Mouse (Mus musculus) common myeloid progenitor, adult 5-6 weeks (primary cell): ENCODE data around the gene Abi1. TPM values are rescaled to one million over a fixed set of nuclear protein-coding genes. Genes with fewer than 3 reads are reported as not detected.
A peak's percentile ranks its signal among the peaks of the same experiment; 100 is the strongest.
"Not testable (repeated sequence)": the region's sequence is repeated elsewhere in the genome, so short reads cannot be mapped to it uniquely, and the experiment has no call there.

ENCODE experiments used
- ATAC-seq: replicated peaks from 2 replicates; pipeline ENCODE4 v1.8.0; 2016; ENCODE audit warnings: low read depth, mild to moderate bottlenecking, moderate TSS enrichment, inconsistent platforms; ENCODE audit not compliant: poor library complexity, severe bottlenecking
- total RNA-seq: library from RNA; stranded (forward); fragments of 200-1000, 187-1606 nt; gene quantifications from 2 replicates; pipeline ENCODE4 v1.2.3, GENCODE M21; 2017

Abi1 gene
- total RNA-seq, 1 experiment from 2014 or later = 106 TPM

DNA sequence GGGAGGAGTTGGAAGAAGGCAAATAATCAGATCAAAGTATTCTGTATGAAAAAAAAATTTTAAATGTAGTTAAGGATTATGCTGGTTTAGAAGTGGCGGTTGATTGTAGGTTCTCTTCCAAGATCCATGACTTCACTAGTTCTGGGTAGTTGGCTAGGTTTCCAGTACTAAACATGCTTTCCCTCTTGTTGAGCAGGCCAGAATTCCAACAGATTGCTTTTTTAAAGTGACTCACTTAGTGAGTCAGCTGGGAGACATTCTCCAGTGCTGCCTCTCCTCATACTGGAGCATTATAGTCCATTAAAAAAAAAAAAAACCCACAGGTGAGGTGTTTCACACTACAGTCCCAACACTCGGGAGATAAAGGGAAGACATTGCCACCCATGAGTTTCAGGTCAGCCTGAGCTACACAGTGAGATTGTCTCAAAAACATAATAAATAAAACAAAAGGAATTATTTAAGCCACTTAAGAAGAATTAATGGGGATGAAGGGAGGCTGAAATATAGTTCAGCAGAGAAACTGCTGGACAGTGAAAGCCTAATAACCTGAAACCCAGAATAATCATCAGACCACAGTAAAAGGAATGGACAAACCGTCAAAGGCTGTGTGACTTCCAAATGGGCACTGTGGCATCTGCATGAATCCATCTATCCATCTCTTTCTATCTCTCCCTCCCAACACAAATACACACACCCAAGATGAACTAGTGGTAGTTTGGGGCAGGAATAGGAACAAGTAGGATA, 5.2 kb downstream of the Abi1 start:
- ATAC-seq = no peak

GRCm38 (mm10) chr2:23030631-23031030, 9.4 kb downstream of the Abi1 start:
- no peak for ATAC-seq

- no peak for ATAC-seq
Observed at GRCm38 (mm10) chr2:23028826-23029225, 11.2 kb downstream of the Abi1 start.

- ATAC-seq = no peak
Observed at GRCm38 (mm10) chr2:23026379-23026778, 13.7 kb downstream of the Abi1 start.

GRCm38 (mm10) chr2:23023714-23024282, 16.2 kb downstream of the Abi1 start:
- no peak for ATAC-seq

GRCm38 (mm10) chr2:23023023-23023422, 17.0 kb downstream of the Abi1 start:
- ATAC-seq = no peak

GRCm38 (mm10) chr2:23021721-23022120, 18.3 kb downstream of the Abi1 start:
- 0 out of 2 replicates have a peak, but pooled peaks have one; percentile 36 for ATAC-seq

- ATAC-seq = no peak
Observed at GRCm38 (mm10) chr2:23021320-23021719, 18.7 kb downstream of the Abi1 start.

DNA sequence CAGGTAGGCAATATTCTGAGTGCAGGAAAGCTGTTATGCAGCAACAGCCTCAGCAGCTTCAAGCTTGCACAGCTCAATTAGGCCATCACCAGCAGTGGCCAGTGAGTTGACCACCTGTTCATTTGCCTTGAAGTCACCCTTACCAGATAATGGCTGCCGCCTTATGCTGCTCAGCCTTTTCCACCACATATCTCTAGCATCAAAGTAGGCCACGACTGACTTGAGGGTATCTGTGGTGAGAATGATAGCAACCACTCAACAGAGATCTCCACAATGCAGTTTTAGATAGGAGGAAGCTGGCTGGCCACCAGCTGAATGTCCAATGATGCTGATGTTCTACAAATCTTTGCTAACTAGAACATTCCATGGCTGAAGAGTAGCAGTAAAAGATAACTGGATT, 20.9 kb downstream of the Abi1 start:
- peak; percentile 22; the same call in 1 of the 2 replicates for ATAC-seq

DNA sequence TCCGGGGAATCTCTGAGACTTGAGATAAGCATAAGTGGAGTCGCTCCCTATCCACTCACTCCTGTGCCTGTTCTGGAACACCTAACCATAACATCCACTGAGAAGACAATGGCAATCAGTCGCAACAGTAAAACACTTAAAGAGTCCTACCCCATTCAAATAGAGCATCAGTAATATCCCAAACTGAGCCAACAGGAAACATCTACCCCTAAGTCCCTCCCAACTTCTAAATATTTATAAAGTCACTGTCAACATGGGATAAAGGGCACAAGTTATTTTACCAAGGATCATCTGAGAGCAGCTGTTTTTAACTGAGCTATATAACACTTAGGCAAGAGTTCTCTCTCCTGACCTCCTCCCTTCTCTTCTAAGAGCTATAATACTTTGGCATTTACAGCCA, 23.9 kb downstream of the Abi1 start:
- no peak for ATAC-seq

DNA sequence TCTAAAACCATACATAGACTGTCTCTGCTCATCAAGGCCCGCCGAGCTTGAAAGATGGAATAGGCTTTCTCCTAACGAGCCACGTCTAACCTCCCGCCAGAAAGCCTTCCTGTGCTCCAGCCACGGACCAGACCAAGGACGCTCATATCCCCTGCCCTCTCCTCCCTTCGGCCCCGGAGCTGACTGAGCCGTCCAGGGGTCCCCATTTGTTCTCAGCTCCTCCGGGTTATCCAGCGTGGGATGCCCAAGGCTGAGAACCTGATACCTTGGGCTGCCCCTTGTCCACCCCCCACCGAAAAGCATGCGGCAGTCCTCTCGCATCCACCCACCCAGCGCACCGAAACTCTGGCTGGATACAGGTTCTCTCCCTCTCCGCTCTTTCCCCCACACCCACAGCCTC, 24.7 kb downstream of the Abi1 start:
- ATAC-seq = no peak

GRCm38 (mm10) chr2:23014935-23015334, 25.1 kb downstream of the Abi1 start:
- ATAC-seq = not testable (repeated sequence)

- no peak for ATAC-seq
Observed at GRCm38 (mm10) chr2:23008256-23008655, 31.8 kb downstream of the Abi1 start.

- ATAC-seq = no peak
Observed at GRCm38 (mm10) chr2:23007577-23007976, 32.5 kb downstream of the Abi1 start.

DNA sequence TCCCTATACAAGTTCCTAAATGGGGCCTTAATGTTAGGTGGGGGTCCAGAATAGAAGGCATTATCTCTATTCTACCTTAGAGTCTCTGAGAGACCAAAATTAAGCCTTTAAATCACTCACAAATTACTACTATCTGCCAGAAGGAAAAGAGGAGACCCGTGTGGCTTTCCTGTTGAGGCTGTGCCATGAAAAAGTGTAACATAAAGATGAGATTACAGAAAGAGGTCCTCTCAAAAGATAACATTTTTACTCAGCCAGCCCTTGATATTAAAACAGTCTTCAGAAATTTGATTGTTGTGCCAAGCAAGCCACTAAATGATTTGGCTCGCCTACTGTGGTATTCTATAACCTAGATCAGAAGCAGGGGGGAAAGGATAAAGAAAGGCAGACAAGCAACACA, 32.9 kb downstream of the Abi1 start:
- no peak for ATAC-seq

DNA sequence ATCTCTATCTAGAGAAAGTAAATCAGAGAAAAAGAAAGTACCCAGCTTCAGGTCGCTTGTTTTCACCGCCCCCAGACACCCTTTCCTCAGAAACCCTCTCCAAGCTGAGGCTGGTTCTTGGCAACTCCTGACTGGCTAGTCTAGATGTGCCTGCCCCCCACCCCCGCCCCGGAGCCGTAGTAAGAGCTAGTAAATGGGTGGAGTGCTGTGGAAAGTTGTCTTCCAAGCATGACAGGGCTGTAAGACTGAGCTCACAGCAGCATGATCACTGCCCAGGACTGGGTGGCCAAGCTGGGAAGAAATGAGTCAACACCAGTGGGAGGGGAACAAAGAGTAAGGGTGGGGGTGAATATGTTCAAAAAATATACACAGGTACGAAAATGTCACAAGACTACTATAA, 33.8 kb downstream of the Abi1 start:
- no peak for ATAC-seq

DNA sequence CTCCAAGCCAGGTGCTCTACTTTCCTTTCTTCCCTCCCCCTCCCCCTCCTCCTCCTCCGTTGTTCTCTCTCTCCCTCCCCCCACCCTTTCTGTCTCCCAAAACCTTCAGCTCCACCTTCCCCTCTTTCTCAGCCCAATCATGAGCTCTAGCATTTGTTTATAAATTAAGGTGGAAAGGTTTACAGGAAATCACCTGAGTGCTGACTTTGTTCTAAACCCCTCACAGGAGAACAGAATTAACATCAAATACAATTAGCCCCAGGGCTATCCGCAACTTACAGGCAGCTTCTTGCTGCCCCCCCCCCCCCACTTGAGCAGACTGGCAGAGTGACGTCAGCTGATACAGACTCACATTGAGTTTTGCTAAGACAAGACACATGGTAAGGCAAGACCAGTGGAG, 37.4 kb downstream of the Abi1 start:
- no peak for ATAC-seq

- ATAC-seq = no peak
Observed at GRCm38 (mm10) chr2:22999620-23000019, 40.4 kb downstream of the Abi1 start.

- peak; percentile 73 for ATAC-seq
Observed at GRCm38 (mm10) chr2:22998804-22999203, 41.2 kb downstream of the Abi1 start.

DNA sequence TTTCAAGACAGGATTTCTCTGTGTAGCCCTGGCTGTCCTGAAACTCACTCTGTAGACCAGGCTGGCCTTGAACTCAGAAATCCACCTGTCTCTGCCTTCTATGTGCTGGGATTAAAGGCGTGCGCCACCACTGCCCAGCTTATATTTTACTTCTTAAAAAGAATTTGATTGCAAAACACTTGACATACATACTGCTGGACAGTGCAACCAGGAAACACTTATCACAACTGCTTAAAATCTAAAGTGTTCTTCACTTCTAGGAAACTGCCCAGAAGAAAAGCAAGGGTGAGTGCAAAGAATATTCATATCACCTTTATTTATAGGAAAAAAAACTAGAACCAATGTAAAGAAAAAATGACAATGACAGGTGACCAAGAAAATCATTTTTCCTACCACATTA, 42.0 kb downstream of the Abi1 start:
- ATAC-seq = no peak

GRCm38 (mm10) chr2:22996071-22996470, 44.0 kb downstream of the Abi1 start:
- no peak for ATAC-seq
